Mouse (Mus musculus) left cerebral cortex, postnatal 10 days (tissue): ENCODE measurements around the gene Ifnk. TPM values are rescaled to one million over a fixed set of nuclear protein-coding genes. Genes with fewer than 3 reads are reported as not detected.

Source experiments
- DNase-seq, 2 experiments: peaks; one replicate each; pipeline ENCODE4 v3.0.0; 2021 to 2022; ENCODE audit warnings: low spot score in 2 of 2, mixed read lengths in 1 of 2; ENCODE audit errors: extremely low spot score in 1 of 2
- intact Hi-C: fragments of 180-260 bp; cut with DNase I; formaldehyde crosslinking; loops from one replicate; pipeline ENCODE4 v1.15.1; 2025
- total RNA-seq, 2 experiments: library from RNA; stranded (reverse); gene quantifications; 2 replicates each; pipeline ENCODE4 v1.2.3; 2021

Gene Ifnk
- total RNA-seq, 2 experiments from 2014 or later, result not detected

DNA sequence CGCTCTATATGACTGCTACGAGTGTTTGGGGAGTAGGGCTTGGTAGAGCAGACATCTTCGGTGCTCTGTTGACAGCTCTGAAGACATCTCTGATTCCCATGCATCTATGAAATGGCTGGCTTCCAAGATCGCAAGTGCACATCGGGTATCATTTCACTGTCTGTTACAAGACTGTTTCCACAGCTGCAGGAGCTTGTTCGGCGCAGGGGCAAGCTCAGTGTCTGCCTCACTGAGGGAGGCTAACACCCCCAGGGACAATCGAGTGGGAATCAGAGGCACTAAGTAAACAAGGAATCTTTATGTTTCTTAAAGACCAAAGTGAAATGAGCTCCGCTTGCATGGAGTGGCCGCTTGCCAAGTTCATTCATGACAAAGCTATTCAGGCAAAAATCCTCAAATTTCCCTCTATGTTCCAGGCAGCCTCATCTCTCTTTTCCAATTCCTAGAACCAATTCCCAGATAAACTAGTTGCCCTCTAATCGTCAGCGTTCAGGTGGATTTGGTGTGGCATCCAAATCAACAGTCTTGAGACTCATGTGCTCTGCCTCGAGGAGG lies 17.8 kb downstream of the Ifnk start:
- intact Hi-C loops, result no loop called here
- peak in 1 of 2 experiments; percentile 37 for DNase-seq

GRCm38 (mm10) chr4:35172471-35172870 lies 20.6 kb downstream of the Ifnk start:
- intact Hi-C loops, result no loop called here

GRCm38 (mm10) chr4:35173551-35173950 lies 21.7 kb downstream of the Ifnk start:
- no peak for DNase-seq
- intact Hi-C loops, result no loop called here

More at GRCm38 (mm10) chr4:35172471-35172870, 20.6 kb downstream of the Ifnk start:
- no peak for DNase-seq

DNA sequence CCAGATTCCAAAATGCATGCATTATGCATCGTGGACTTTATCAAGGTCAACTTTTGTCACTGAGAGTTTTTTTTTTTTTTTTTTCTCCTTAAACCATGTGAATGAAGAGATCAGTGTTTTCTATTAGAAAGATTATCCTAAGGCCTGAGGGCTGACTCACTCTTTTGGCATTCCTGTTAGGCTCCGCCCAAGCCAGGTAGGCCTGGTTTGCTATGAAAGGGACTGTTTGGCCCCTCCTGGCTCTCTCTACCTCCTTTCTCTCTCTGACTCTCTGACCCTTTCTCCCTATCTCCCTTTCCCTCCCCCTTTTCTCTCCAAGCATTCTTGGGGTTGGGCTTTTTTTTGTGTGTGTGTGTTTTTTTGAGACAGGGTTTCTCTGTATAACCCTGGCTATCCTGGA lies 23.7 kb downstream of the Ifnk start:
- DNase-seq, result no peak
- intact Hi-C loops, result no loop called here

- intact Hi-C loops, result no loop called here
- no peak for DNase-seq
Measured at GRCm38 (mm10) chr4:35177926-35178645, 26.2 kb downstream of the Ifnk start.

- DNase-seq, result no peak
- intact Hi-C loops, result no loop called here
Measured at GRCm38 (mm10) chr4:35187617-35188326, 35.9 kb downstream of the Ifnk start.

DNA sequence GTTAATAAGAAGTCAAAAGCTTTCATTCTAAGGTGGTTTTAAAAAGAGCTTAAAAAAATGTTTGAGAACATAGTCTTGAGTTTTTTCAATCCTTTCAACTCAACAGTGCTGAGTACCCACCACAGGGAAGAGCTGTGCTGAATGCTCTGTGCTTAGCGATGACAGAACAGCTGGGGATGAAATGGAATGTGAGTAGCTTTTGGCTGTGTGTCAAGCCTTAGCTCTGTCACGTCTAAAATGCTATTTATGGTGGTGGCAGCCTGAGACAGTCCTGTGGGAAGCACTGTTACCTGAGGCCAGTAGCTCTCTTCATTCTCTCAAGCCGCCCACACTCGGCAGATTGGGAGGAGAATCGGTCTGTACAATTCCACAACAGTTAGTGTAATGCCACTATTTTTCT lies 37.9 kb downstream of the Ifnk start:
- DNase-seq, result no peak

GRCm38 (mm10) chr4:35192725-35193124 lies 40.9 kb downstream of the Ifnk start:
- DNase-seq, result no peak
- intact Hi-C loops, result loop anchor here (5.0 kb wide), 1 partner anchor 230 kb away; no protein-coding TSS in a partner anchor

More for the DNA sequence above, 37.9 kb downstream of the Ifnk start:
- intact Hi-C loops, result loop anchor here (5.0 kb wide), 1 partner anchor 227 kb away; no protein-coding TSS in a partner anchor

GRCm38 (mm10) chr4:35201700-35202099 lies 49.8 kb downstream of the Ifnk start:
- intact Hi-C loops, result no loop called here
- no peak for DNase-seq

Other genes with a start within 250 kb of the Ifnk start
- gene Mob3b, start 5.4 kb downstream of the Ifnk start, total RNA-seq, result 1 to 10 TPM; 2.0 to 4.0 TPM
- 10 to 100 TPM; 33.6 to 33.7 TPM for gene C9orf72, start 74.1 kb downstream of the Ifnk start, total RNA-seq